In the genomic region with DNA sequence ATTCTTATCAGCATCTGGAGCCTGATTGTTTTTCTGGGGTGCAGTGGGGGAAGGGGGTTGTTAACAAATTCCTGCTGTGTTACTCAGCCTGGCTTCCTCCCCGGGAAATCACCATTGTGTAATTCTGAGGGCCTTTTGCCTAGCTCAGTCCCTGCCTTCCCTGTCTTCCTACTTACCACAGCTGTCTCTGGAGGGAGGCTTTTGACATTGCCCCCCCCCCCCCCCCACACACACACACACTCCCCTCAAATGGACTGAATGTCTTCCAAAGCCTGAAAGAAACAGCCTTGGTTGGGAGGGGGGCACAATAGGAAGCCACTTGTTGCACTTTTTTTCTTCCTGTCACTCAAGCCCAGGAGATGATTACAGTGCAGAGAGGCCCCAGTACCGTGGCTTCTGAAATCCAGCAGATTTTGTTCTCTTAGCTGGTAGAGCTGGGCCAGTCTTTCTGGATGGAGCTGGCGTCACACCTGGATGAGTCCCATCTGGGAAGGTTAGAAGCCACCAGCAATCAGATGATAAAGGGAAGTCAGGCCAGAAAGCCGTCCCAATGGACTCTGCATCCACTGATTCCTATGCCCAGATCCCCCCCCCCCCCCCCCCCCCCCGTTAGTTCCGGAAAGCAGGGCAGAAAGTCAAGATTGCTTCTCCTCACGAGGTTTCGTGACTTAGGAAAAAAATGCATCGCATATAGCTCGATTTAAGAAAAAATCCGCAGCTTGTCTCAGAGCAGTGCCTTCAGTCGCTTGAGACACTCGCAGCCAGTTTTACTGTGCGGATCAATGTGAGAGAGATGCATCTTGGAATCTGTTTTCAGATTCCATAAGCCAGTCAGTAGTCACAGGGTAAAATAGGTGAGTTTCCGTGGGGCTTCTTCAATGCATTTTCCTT, we compare ENCODE assay signal across 8 mouse cellular contexts. TPM values are rescaled to one million over a fixed set of nuclear protein-coding genes. Genes with fewer than 3 reads are reported as not detected.
DNase-seq lines count a peak whose midpoint lies in the region; ATAC-seq and TF ChIP-seq lines count a peak whose summit lies in the region.

No protein-coding gene starts in this region.

- DNase-seq in adrenal gland, postnatal 14 days = peak; percentile 83
- DNase-seq in gastrocnemius, adult 18-20 months (ENCODE audit: low spot score) = peak; percentile 82
- no peak for DNase-seq in testis, postnatal 10 days (ENCODE audit: low spot score)
- DNase-seq in cerebellum, adult 11 months = no peak

- H3K9me3 ChIP-seq in hindbrain, embryonic 15.5 days = no peaks in the 10 kb centered on the region
- no peaks in the 10 kb centered on the region for H3K9me3 ChIP-seq in liver, embryonic 15.5 days (replicated peaks)
- no peaks in the 10 kb centered on the region for H3K9me3 ChIP-seq in neural tube, embryonic 13.5 days

- peaks cover 41% of the 10 kb centered on the region for H3K79me2 ChIP-seq in C2C12 (ENCODE audit: control insufficient read depth, insufficient read depth)

- H3K27ac ChIP-seq in hindbrain, embryonic 15.5 days (replicated peaks) = no peak overlapping the region
- H3K27ac ChIP-seq in liver, embryonic 15.5 days (replicated peaks) = no peak overlapping the region
- H3K27ac ChIP-seq in neural tube, embryonic 13.5 days (replicated peaks) = no peak overlapping the region

- H3K36me3 ChIP-seq in C2C12 (ENCODE audit: control insufficient read depth, insufficient read depth) = peaks cover 45% of the 10 kb centered on the region
- peaks cover 25% of the 10 kb centered on the region for H3K36me3 ChIP-seq in hindbrain, embryonic 15.5 days
- H3K36me3 ChIP-seq in liver, embryonic 15.5 days (replicated peaks) = peaks cover 35% of the 10 kb centered on the region
- peaks cover 31% of the 10 kb centered on the region for H3K36me3 ChIP-seq in neural tube, embryonic 13.5 days

- ATAC-seq in hindbrain, embryonic 15.5 days (ENCODE audit: low FRiP score, low read depth) = peak; percentile 69; the same call in 1 of the 2 replicates
- peak; percentile 56 for ATAC-seq in liver, embryonic 15.5 days (ENCODE audit: insufficient read depth)
- ATAC-seq in neural tube, embryonic 13.5 days (ENCODE audit: low read depth) = peak; percentile 55

- no peak overlapping the region for H3K4me3 ChIP-seq in C2C12 (ENCODE audit: insufficient read depth, poor library complexity, severe bottlenecking)
- no peak overlapping the region for H3K4me3 ChIP-seq in hindbrain, embryonic 15.5 days
- H3K4me3 ChIP-seq in liver, embryonic 15.5 days (replicated peaks) = no peak overlapping the region
- H3K4me3 ChIP-seq in neural tube, embryonic 13.5 days = no peak overlapping the region

- H3K27me3 ChIP-seq in C2C12 (ENCODE audit: control insufficient read depth, insufficient read depth, insufficient read length) = no peaks in the 10 kb centered on the region
- H3K27me3 ChIP-seq in hindbrain, embryonic 15.5 days = no peaks in the 10 kb centered on the region
- H3K27me3 ChIP-seq in liver, embryonic 15.5 days = no peaks in the 10 kb centered on the region
- H3K27me3 ChIP-seq in neural tube, embryonic 13.5 days = no peaks in the 10 kb centered on the region

- no peak for TF ChIP-seq CTCF in C2C12 (IDR thresholded peaks at IDR 0.05; ENCODE audit: control insufficient read depth, insufficient read depth, insufficient read length)

- H3K4me1 ChIP-seq in hindbrain, embryonic 15.5 days (replicated peaks) = peaks cover 34% of the 10 kb centered on the region
- peaks cover 15% of the 10 kb centered on the region; the same call in 1 of the 2 replicates for H3K4me1 ChIP-seq in liver, embryonic 15.5 days (replicated peaks)
- H3K4me1 ChIP-seq in neural tube, embryonic 13.5 days (replicated peaks) = peaks cover 19% of the 10 kb centered on the region

- H3K79me3 ChIP-seq in C2C12 (ENCODE audit: low read depth) = peaks cover 25% of the 10 kb centered on the region

- 14% methylated on average over 15 of the region's 15 CpGs for WGBS in hindbrain, embryonic 15.5 days
- WGBS in liver, embryonic 15.5 days (ENCODE audit: insufficient replicate concordance) = 20% methylated on average over 15 of the region's 15 CpGs
- 21% methylated on average over 14 of the region's 15 CpGs for WGBS in neural tube, embryonic 13.5 days

- peak overlapping the region; percentile 32 for H3ac ChIP-seq in C2C12 (ENCODE audit: control insufficient read depth, insufficient read length, low read depth)

- 0 out of 2 replicates have a peak overlapping the region, but pooled peaks have one; percentile 28 for H3K4me2 ChIP-seq in hindbrain, embryonic 15.5 days
- H3K4me2 ChIP-seq in liver, embryonic 15.5 days = no peak overlapping the region
- H3K4me2 ChIP-seq in neural tube, embryonic 13.5 days = no peak overlapping the region

- H3K9ac ChIP-seq in hindbrain, embryonic 15.5 days = no peak overlapping the region
- H3K9ac ChIP-seq in liver, embryonic 15.5 days = no peak overlapping the region
- no peak overlapping the region for H3K9ac ChIP-seq in neural tube, embryonic 13.5 days

TF ChIP-seq in C2C12, 6 proteins besides CTCF, POLR2A, EP300 and RAD21:
- TF ChIP-seq FOSL1 (IDR thresholded peaks at IDR 0.05; ENCODE audit: insufficient read depth, low read length, poor library complexity, severe bottlenecking) = peak; percentile 42
- TF ChIP-seq USF1 (IDR thresholded peaks at IDR 0.05; ENCODE audit: low read depth) = no peak
- peak; percentile 51 for TF ChIP-seq MYOD1 (IDR thresholded peaks at IDR 0.05; ENCODE audit: control insufficient read depth, insufficient read length, low read depth)
- TF ChIP-seq CEBPB (IDR thresholded peaks at IDR 0.05; ENCODE audit: low read depth) = peak; percentile 93
- TF ChIP-seq MAX (IDR thresholded peaks at IDR 0.05) = no peak

RNA-seq across cellular contexts. Expression of a gene that starts 9.3 kb away (rescaled TPM):
- polyA plus RNA-seq in C2C12 (2012; fragmentation: generic; extraction: Trizol) = 21.8 TPM
- total RNA-seq in adrenal gland, postnatal 14 days (2021) = 45.3 and 55.8 TPM in 2 replicates
- total RNA-seq in gastrocnemius, adult 18-20 months (2021) = 10 to 100 TPM; 23.4 to 34.7 TPM
- polyA plus RNA-seq in hindbrain, embryonic 15.5 days (2015; fragmentation: Nextera tagmentation; extraction: Ambion mirVana) = 83.8 and 87.6 TPM in 2 replicates
- 20.6 and 21.3 TPM in 2 replicates for polyA plus RNA-seq in liver, embryonic 15.5 days (2015; fragmentation: Nextera tagmentation; extraction: Ambion mirVana)
- polyA plus RNA-seq in neural tube, embryonic 13.5 days (2015; fragmentation: Nextera tagmentation; extraction: Ambion mirVana) = 70.8 and 71.2 TPM in 2 replicates

Comparison
In these comparisons a context has a peak if more than half of its experiments do, and no peak if none do; other contexts are left out.
1. DNase-seq: peak in adrenal gland, postnatal 14 days (single experiment) and gastrocnemius, adult 18-20 months (single experiment); none in testis, postnatal 10 days (single experiment) and cerebellum, adult 11 months (single experiment).
2. Peak in every context shown above with its lines, with median percentiles within 50 percentile points of each other: ATAC-seq.